Comparison of ENCODE assay signal across 10 mouse cellular contexts in genomic region chr12:5107795-5108194, GRCm38 (mm10).
"Had no signal": no experiment of that assay in that cellular context is flagged by ENCODE, and none has a peak within 500 bp of the region (broad histone marks: within the 10 kb centered on the region; RNA-seq: fewer than 3 reads in every experiment).

No protein-coding gene starts in this region.

- H3K27me3 ChIP-seq: midbrain, embryonic 12.5 days; neural tube, embryonic 12.5 days; stomach, embryonic 15.5 days had no signal

- H3K36me3 ChIP-seq: midbrain, embryonic 12.5 days; stomach, embryonic 15.5 days had no signal

- H3K4me3 ChIP-seq: midbrain, embryonic 12.5 days; myocyte; neural tube, embryonic 12.5 days; stomach, embryonic 15.5 days had no signal

- H3K9ac ChIP-seq: liver, embryonic 14.5 days; midbrain, embryonic 12.5 days; neural tube, embryonic 12.5 days; stomach, embryonic 15.5 days had no signal

- H3K9me3 ChIP-seq: midbrain, embryonic 12.5 days; neural tube, embryonic 12.5 days; stomach, embryonic 15.5 days had no signal

- H3K27ac ChIP-seq: liver, embryonic 14.5 days; midbrain, embryonic 12.5 days; neural tube, embryonic 12.5 days; stomach, embryonic 15.5 days had no signal

- H3K4me1 ChIP-seq: midbrain, embryonic 12.5 days had no signal

- DNase-seq: kidney, adult 11 months; lung, adult 18-20 months; right cerebral cortex, postnatal 4 days; spleen, adult 18-20 months; thymus, postnatal 36 days had no signal

- H3K4me2 ChIP-seq: midbrain, embryonic 12.5 days; neural tube, embryonic 12.5 days; stomach, embryonic 15.5 days had no signal
